Mouse (Mus musculus): ENCODE results near the gene Tmem206. TPM values are rescaled to one million over a fixed set of nuclear protein-coding genes. Genes with fewer than 3 reads are reported as not detected.
A peak's percentile ranks its signal among the peaks of the same experiment; 100 is the strongest.

The Tmem206 gene
- polyA plus RNA-seq, 1 experiment from 2014 or later = 21.9 TPM

- in situ Hi-C loops (cut with MboI; ENCODE audit: low pct_unique_long_range_greater_than_20kb) = no loop called here
- TF ChIP-seq CTCF (IDR thresholded peaks at IDR 0.05) = no peak
- ATAC-seq = no peak
- ChIA-PET POLR2A (no interaction called here), CTCF (interaction anchor here (1.0 to 2.2 kb wide), 4 partner anchors 10 to 198 kb away, joined by 3 to 10 read pairs (median 4); no protein-coding TSS in a partner anchor)
- no peak for DNase-seq (ENCODE audit: low read depth, low spot score)
- no peaks in the 10 kb centered on the region for H3K27me3 ChIP-seq
These were observed 32.7 kb upstream of the Tmem206 start for GRCm38 (mm10) chr1:191293051-191293450.

DNA sequence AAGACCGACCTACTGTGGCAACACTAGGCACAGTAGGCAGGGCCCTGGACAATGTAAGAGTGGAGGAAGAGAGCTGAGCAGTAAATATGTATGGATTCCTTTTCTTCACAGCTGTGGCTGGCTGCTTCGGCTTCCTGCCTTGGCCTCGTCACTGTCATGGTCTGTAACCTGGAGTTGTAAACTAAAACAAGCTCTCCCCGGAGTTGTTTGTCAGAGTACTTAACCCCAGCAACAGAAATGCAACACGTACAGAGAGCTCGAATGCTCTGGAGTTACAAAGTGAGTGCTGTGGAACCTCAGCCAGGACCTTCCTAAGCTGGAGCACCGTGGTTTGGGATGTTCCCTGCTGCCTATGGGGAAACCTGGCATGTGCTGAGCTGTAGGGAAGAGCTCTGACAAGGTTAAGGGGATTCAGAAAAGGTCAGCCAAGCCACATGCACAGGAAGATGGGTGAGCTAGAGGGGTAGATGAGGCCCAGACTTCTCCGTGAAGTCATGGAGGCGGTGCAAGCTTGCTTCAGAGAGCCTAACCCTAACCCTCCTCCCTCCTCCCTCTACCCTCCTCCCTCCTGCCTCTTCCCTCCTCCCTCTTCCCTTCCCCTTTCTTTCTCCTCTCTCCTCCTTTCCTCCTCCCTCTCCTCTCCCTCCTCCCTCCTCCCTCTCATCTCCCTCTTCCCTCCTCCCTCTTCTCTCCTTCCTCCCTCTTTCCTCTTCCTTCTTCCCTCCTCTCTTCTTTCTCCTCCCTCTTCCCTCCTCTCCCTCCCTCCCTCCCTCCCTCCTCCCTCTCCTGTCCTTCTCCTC lies 31.5 kb upstream of the Tmem206 start:
- TF ChIP-seq CTCF (IDR thresholded peaks at IDR 0.05) = no peak
- no peak for DNase-seq (ENCODE audit: low read depth, low spot score)
- no peak for ATAC-seq
- H3K27me3 ChIP-seq = no peaks in the 10 kb centered on the region
- POLR2A ChIA-PET = interaction anchor here (0.9 kb wide), 1 partner anchor 111 kb away, joined by 3 read pairs; no protein-coding TSS in a partner anchor
- CTCF ChIA-PET = interaction anchor here (1.0 to 2.2 kb wide), 5 partner anchors 11 to 274 kb away, joined by 3 to 10 read pairs (median 4); no protein-coding TSS in a partner anchor
- in situ Hi-C loops (cut with MboI; ENCODE audit: low pct_unique_long_range_greater_than_20kb) = no loop called here

- DNase-seq (ENCODE audit: low read depth, low spot score) (no peak), ATAC-seq (no peak)
- CTCF ChIA-PET = no interaction called here
- in situ Hi-C loops (cut with MboI; ENCODE audit: low pct_unique_long_range_greater_than_20kb) = no loop called here
- POLR2A ChIA-PET = no interaction called here
- TF ChIP-seq CTCF (IDR thresholded peaks at IDR 0.05) = no peak
- no peaks in the 10 kb centered on the region for H3K27me3 ChIP-seq
These were observed 29.9 kb upstream of the Tmem206 start for GRCm38 (mm10) chr1:191295784-191296183.

DNA sequence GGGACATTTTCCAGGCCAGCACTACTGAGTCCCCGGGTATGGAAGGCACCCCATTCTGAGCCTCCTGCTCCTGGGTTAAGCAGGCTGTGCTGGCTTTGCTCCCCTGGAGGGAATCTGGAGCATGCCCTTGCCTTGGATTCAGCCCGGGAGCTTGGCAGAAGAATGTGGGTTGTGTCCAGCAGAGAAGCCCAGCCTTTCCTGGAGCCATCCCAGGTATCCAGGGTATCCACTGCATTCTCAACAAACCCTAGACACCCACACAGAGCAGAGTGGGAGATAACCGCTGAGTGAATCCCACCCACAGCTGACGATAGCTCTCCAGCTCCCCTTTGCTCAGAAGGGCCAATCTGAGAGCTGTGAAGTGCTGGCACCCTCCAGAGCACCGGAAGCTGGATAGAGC lies 29.3 kb upstream of the Tmem206 start:
- no peak for DNase-seq (ENCODE audit: low read depth, low spot score)
- CTCF ChIA-PET = interaction anchor here (1.3 kb wide), 1 partner anchor 11 kb away, joined by 4 read pairs; no protein-coding TSS in a partner anchor

GRCm38 (mm10) chr1:191298304-191298703 lies 27.4 kb upstream of the Tmem206 start:
- ATAC-seq (no peak), DNase-seq (ENCODE audit: low read depth, low spot score) (no peak)
- ChIA-PET POLR2A (no interaction called here), CTCF (interaction anchor here (1.2 to 1.9 kb wide), 2 partner anchors 16 to 264 kb away, joined by 3 to 6 read pairs; no protein-coding TSS in a partner anchor)
- no peaks in the 10 kb centered on the region for H3K27me3 ChIP-seq
- no peak for TF ChIP-seq CTCF (IDR thresholded peaks at IDR 0.05)
- in situ Hi-C loops (cut with MboI; ENCODE audit: low pct_unique_long_range_greater_than_20kb) = no loop called here

More for the DNA sequence above, 29.3 kb upstream of the Tmem206 start:
- no peak for TF ChIP-seq CTCF (IDR thresholded peaks at IDR 0.05)
- no peak for ATAC-seq
- no peaks in the 10 kb centered on the region for H3K27me3 ChIP-seq
- in situ Hi-C loops (cut with MboI; ENCODE audit: low pct_unique_long_range_greater_than_20kb) = no loop called here
- POLR2A ChIA-PET = no interaction called here

DNA sequence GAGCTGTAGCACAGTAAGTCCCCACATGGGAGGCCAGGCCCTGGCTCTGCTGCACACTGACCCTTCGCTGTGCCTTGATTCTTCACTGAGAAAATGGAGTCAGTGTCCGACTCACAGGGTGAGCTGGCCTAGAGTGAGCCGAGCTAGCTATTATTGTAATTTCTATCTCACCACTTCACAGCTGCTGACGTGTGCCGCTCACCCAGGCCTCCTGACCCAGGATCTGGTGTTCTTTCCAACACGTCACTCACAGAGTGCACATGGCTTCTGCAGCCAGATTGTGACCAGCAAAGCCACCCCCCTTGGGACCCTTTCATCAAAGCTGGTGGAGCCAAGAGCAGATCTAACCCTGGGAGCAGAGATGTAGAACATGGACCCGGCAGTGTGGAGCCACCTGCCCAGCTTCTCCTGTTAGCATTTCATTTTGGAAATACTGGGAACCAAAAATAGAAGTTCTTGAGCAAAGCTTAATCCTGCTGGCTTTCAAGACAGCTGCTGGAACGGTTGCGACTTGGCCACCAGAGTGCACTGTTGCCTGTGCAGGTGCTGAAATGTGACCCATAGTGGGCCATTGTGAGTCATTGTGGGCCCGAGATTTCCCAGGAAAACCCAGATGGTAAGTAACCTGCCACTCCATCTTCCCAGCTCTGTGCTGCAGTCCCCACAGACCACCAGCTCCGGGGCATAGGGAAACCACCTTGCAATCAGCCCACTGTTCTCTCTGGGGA lies 26.3 kb upstream of the Tmem206 start:
- no peak for TF ChIP-seq CTCF (IDR thresholded peaks at IDR 0.05)
- DNase-seq (ENCODE audit: low read depth, low spot score) (no peak), ATAC-seq (peak; percentile 36)
- ChIA-PET CTCF (interaction anchor here (0.6 to 1.9 kb wide), 20 partner anchors 8 to 519 kb away, joined by 3 to 8 read pairs (median 3); no protein-coding TSS in a partner anchor), POLR2A (interaction anchor here (1.2 kb wide), 1 partner anchor 18 kb away, joined by 4 read pairs; no protein-coding TSS in a partner anchor)
- H3K27me3 ChIP-seq = no peaks in the 10 kb centered on the region
- in situ Hi-C loops (cut with MboI; ENCODE audit: low pct_unique_long_range_greater_than_20kb) = no loop called here

DNA sequence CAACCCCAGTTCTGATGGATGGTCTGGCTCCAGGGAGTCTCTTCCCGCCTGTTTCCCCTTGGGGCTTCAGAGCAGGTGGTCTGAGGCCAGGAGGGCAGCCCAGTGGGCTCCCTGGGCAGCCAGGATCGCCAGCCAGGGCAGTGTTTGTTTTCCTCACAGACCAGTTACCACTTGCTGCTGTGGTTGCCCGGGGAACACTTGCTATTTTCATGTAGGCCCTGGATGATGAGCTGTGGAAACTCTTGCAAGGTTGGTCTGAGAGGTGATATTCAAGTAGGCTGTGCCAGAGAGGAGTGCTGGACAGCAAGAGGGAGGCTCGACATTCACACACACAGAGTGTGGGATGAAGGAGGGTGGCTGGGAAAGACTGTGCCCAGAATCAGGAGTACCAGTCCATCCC lies 23.8 kb upstream of the Tmem206 start:
- POLR2A ChIA-PET = no interaction called here
- no peak for ATAC-seq
- CTCF ChIA-PET = interaction anchor here (1.7 kb wide), 1 partner anchor 10 kb away, joined by 6 read pairs; no protein-coding TSS in a partner anchor
- no peak for DNase-seq (ENCODE audit: low read depth, low spot score)
- no peaks in the 10 kb centered on the region for H3K27me3 ChIP-seq
- in situ Hi-C loops (cut with MboI; ENCODE audit: low pct_unique_long_range_greater_than_20kb) = no loop called here
- no peak for TF ChIP-seq CTCF (IDR thresholded peaks at IDR 0.05)

GRCm38 (mm10) chr1:191303736-191304135 lies 22.0 kb upstream of the Tmem206 start:
- H3K27me3 ChIP-seq = no peaks in the 10 kb centered on the region
- ChIA-PET POLR2A (interaction anchor here (0.7 kb wide), 1 partner anchor 12 kb away, joined by 3 read pairs; no protein-coding TSS in a partner anchor), CTCF (interaction anchor here (1.1 to 1.2 kb wide), 2 partner anchors 9 to 60 kb away, joined by 3 read pairs; no protein-coding TSS in a partner anchor)
- in situ Hi-C loops (cut with MboI; ENCODE audit: low pct_unique_long_range_greater_than_20kb) = no loop called here
- no peak for ATAC-seq
- TF ChIP-seq CTCF (IDR thresholded peaks at IDR 0.05) = no peak
- DNase-seq (ENCODE audit: low read depth, low spot score) = no peak

- no peak for ATAC-seq
- DNase-seq (ENCODE audit: low read depth, low spot score) = no peak
- in situ Hi-C loops (cut with MboI; ENCODE audit: low pct_unique_long_range_greater_than_20kb) = no loop called here
- CTCF ChIA-PET = interaction anchor here (1.1 to 1.2 kb wide), 2 partner anchors 8 to 60 kb away, joined by 3 read pairs; no protein-coding TSS in a partner anchor
- no peak for TF ChIP-seq CTCF (IDR thresholded peaks at IDR 0.05)
- POLR2A ChIA-PET = interaction anchor here (0.7 kb wide), 1 partner anchor 13 kb away, joined by 3 read pairs; no protein-coding TSS in a partner anchor
- no peaks in the 10 kb centered on the region for H3K27me3 ChIP-seq
These were observed 21.5 kb upstream of the Tmem206 start for GRCm38 (mm10) chr1:191304216-191304615.

DNA sequence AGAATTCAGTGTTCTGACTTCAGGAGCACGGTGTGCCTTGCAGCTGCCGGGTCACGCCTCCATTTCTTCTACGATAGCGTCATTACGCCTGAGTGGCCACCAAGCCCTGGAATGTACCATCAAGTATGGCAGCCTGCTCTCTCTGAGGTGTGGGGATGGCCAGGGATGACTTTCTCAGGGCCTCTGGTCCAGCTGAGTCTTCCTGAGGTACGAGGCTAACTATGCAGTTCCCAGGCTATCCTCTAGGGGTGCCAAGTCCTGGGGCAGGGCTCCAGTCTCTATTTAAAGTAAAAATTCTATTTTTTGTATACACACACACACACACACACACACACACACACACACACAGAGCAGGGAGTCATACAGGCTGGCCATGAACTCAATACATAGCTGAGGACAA lies 20.1 kb upstream of the Tmem206 start:
- DNase-seq (ENCODE audit: low read depth, low spot score) = no peak
- no peak for TF ChIP-seq CTCF (IDR thresholded peaks at IDR 0.05)
- no peaks in the 10 kb centered on the region for H3K27me3 ChIP-seq
- POLR2A ChIA-PET = no interaction called here
- in situ Hi-C loops (cut with MboI; ENCODE audit: low pct_unique_long_range_greater_than_20kb) = no loop called here
- CTCF ChIA-PET = interaction anchor here (0.7 to 1.3 kb wide), 3 partner anchors 22 to 165 kb away, joined by 3 to 4 read pairs (median 4); no protein-coding TSS in a partner anchor
- ATAC-seq = no peak
